Mouse (Mus musculus) adrenal gland, adult 8-10 months (tissue): Measurements from ENCODE around the gene Apol7e. TPM values are rescaled to one million over a fixed set of nuclear protein-coding genes. Genes with fewer than 3 reads are reported as not detected.
A peak's percentile ranks its signal among the peaks of the same experiment; 100 is the strongest.
"Not testable (repeated sequence)": the region's sequence is repeated elsewhere in the genome, so short reads cannot be mapped to it uniquely, and the experiment has no call there.

Experiments
- DNase-seq: peaks from one replicate; pipeline ENCODE4 v3.0.0; 2022
- total RNA-seq, 4 experiments: library from RNA; stranded (reverse); gene quantifications; 2 replicates each; pipeline ENCODE4 v1.2.4; 2022

Apol7e gene
- total RNA-seq: under 1 TPM in 2 of 4 experiments, not detected in 2; 0.16 to 0.22 TPM

DNA sequence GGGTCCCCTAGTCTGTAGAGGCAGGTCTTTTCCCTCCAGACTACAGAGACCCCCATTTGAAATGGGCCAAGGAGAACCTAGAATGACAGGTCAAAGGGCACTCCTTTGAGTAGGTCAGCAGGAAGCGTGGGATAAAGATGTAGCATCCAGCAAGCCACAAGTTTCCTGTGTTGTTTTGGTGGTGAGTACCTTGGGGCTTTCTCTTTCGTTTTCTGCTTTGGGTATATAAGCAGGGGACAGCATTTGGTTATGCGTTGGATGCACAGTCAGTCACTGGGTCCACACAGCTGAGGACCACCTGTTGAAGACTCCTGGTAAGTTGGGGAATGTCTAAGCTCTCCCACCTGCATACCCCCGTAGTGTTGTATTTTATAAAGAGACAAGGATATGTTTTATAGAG, at the start of gene Apol7e:
TSS of gene Apol7e (plus strand) at position 202 of the 400 bp plus-strand sequence.
- DNase-seq: not testable (repeated sequence)

DNA sequence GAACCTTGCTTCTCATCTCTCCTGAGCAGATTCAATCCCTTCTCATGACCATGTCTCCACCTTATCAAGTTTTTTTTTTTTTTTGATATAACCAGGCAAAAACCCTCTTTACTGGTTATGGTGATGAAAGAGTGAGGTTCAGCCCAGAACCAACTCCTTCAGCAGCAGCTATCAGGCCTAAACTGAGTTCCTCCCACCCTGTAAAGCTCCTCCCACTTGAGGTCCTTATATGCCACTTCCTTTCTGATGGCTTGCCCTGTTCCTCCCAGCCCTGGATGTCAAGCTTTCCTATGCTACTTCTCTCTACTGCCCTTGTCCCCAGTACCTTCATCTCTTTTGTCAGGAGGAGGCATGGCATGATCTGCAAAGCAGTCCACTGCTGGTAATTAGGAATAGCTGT, 47.5 kb upstream of the Apol7e start:
- not testable (repeated sequence) for DNase-seq

DNA sequence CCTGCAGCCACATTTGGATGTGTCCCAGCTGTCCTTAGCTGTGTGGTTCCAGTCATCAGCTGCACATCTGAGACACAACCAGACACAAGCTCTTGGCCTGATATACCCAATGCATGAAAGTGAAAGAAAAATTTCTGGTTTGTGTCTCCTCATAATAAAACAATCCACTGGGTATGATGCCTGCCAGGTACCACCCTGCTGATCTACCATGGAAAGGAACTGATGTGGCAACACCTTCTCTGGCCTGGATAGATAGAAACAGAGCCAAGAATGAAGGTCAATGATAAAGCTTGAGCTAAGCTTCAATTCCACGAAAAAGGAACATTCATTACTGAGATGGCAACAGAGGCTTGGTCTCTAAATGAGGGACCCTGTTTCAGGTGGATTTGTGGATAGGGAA, 38.9 kb upstream of the Apol7e start:
- DNase-seq: not testable (repeated sequence)

DNA sequence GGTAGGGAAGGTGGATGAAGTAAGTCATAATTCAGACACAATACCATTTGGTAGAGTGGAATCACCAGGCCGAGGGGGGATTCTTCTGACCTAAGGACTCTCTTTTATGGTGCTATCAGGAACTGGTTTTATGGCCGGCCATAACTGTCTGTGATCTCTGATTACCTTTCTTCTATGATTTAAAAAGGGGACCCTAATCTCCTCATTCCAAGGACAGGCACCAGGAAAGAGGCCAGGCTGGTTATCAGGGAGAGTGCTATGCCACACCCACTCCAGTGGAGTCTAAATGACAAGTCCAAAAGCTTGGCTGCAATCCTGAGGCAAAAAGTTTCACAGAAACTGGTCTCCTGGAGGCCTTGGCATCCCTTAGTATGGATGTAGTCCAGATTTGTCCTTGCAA, 36.8 kb upstream of the Apol7e start:
- DNase-seq: not testable (repeated sequence)

DNA sequence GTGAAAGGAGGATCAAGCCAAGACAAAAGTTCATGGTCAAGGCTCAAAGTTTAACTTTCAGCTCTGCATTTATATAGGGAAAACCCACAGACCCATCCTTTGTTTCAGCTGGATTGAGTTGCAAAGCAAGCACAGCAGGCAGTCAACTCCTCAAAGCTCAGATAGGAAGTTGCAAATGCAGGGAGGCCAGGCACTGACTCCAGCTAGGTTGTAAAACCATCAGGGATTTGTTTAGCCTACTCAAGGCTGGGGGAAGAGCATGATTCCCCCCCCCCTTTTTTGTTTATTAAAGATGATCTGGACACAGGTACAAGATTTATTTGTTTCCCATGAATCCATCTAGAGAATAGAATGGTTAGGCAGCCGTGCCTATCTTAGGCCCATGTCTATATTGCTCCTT, 24.6 kb upstream of the Apol7e start:
- not testable (repeated sequence) for DNase-seq

DNA sequence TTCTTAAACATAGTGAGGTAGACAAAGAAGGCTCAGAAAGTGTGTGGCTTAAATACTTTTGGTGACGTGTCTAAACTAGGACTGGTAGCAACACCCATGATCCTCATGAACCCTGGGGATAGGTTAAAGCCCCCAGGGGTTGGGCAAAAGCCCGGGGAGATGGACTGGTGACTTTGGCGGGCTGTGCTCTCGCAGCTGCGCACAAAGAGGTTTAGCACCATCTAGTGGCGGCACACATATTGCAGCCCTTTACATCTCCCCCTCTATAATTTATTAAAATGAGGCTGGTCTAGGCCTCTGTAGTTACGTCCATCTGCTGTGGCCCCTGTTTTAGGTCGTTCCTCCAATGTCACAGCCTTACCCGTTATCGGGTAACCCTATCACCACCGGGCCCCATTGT, 14.7 kb upstream of the Apol7e start:
- not testable (repeated sequence) for DNase-seq

DNA sequence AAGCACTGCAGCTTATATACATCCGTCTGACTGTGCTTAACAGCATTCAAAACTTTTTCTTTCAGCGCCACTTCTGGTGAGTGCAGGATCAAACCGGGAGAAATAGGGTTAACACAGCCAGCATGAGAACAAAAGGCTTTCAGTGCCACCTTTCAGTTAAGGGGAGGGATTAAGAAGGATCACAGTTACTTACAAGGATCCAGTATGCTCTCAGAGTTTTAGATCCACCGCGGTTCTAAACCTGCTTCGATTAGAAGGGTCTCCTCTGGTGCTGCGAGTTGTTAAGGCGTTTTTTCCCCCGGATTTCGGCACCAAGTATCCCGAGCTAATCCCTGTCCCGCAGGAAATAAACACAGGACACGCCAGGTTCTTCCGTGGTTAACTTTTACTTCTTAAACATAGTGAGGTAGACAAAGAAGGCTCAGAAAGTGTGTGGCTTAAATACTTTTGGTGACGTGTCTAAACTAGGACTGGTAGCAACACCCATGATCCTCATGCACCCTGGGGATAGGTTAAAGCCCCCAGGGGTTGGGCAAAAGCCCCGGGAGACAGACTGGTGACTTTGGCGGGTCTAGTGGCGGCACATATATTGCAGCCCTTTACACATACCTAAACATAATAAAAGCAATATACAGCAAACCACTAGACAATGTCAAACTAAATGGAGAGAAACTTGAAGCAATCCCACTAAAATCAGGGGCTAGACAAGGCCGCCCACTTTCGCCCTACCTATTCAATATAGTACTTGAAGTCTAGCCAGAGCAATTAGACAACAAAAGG, 6.9 kb upstream of the Apol7e start:
- not testable (repeated sequence) for DNase-seq

DNA sequence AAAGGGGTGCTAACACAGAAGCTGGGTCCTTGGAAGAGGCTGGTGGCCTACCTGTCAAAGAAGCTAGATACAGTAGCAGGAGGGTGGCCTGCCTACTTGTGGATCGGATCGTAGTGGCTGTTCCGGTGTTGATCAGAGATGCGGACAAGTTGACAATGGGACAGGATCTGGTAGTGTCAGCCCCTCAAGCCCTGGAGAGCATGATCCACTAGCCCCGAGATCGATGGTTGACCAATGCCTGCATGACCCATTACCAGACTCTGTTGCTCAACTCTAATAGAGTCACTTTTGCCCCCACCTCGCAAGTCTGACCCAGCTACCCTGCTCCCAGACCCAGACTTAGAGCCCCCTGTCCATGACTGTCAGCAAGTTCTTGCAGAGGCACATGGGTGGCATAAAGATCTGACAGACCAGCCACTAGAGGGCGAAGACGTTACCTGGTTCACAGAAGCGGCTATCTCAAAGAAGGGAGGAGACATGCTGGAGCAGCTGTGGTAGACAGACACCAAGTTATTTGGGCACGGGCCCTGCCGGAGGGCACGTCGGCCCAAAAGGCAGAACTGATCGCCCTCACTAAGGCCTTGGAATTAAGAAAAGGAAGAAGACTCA, 3.9 kb upstream of the Apol7e start:
- peak; percentile 14 for DNase-seq

DNA sequence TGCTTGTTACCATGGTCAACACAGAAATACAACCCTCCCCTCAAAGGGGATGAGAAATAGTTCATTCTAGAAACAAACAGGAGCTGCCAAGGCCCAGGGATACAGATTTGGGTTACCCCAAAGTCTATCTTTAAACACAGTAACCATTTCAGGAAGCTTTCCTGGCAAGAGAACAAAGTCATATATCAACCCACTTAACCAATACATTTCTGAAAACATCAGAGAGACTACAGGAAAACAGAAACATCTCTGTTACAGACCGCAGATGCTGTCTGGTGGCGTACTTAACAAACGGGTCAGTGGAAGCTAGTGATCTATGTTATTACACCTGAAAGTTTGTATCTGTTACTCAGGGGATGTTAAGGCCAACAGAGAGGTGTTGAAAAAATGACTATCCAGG, 6.6 kb downstream of the Apol7e start:
- DNase-seq: not testable (repeated sequence)

DNA sequence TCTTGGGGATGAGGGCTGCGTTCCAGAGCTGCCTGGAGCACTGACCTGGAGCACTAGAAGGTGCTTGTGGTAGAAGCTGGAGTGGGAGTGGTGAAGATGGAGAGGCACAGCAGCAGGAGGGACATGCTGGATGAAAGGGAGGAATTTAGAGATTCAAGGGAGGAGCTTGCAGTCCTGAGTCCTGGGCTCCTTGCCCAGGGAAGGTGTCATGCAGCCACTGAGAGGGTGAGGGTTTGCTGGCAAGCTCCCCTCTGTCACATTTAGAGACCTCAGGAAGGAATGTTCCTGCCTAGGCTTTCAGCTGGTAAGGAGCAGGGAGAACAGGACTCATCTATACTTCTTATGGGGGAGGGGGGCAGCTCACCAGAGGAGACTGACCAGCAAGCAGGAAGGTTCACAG, 10.3 kb downstream of the Apol7e start:
- not testable (repeated sequence) for DNase-seq

DNA sequence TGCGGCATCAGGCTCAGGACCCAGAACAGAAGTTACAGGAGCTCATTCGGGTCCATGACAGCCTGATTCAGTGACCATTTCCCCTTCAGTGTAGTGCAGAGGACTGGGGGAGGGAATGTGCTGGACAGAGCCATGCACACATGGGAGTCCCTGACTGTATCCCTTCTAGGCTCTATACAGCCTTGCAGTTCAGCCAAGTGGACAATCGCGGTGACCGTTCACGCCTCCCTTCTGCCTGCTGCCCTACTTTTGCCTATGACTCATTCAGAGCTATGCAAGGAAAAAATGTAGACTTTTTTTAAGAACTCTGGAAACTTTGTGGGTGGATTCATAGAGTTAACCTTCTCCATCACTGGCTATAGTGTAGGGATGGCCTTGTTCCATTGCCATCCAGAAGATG, 19.6 kb downstream of the Apol7e start:
- DNase-seq: not testable (repeated sequence)

DNA sequence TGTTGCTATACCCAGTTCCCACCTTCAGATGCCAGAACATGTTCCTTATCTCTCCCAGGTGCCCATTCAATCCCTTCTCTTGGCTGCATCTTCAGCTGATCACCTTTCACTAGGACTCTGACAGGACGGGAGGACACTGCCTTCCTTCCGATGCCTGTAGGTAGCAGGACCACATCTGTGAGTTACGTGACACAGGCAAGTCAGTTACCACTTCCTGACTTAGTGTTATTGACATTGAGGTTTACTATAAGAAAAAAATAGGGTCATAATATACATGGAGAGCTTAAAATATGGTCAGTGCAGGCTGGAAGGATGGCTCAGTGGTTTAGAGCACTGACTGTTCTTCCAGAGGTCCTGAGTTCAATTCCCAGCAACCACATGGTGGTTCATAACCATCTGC, 22.9 kb downstream of the Apol7e start:
- not testable (repeated sequence) for DNase-seq

DNA sequence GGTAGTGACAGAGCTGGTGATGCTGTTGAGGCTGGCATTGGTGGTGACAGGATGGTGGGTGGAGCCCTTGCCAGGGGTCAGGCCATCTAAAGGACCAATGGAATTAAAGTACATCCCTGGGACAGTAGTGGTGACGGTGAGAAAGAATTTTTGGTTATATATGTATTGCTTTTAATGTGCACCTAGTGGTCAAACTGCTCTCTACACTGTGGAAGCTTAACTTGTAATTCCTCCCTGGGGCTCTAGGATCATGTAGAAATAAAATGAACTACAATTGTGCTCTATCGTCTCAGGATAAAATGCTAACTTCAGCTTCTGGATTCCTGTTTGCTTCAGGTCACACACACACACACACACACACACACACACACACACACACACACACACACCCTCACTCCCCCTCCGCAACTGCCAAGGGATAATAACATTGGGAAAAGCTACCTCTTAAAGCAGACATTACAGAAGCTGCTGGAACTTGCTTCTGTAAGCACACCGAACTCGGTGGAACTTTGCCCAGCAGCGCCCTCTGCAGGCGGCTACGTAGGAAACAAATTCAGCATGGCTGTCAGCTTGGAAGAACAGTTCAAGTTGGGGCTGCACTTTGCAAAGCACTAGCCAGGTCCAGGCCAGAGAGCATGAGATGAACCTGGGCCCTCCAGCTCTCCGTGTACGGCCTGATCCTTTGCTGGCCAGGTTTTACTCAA, 25.7 kb downstream of the Apol7e start:
- DNase-seq: not testable (repeated sequence)

DNA sequence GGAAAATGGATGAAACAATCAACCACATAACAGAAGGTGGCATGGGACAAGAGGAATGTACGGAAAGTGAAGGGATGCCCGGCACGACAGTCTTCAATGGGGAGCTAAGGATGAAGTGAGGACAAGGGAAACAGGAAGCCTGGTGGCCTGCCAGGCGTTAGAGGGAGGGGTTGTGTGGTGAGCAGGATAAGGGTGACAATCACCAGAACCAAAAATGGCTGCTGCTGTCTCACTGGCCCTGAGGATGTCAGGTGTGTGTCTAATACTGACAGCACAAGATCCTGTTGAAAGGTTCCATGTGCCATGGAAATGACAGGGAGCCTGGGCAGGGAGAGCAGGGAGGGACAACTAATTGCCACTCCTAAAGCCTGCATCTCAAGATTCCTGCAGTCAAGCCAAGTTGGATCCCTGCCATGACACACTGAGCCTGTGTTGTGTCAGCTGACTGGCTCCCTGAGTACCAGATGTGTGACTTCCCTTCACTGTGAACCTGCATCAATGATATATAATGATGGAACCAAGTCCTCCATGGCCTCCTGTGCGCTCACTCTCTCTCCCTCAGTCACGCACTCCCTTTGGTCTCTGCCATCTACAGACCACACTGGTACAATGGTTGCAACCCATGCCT, 26.9 kb downstream of the Apol7e start:
- not testable (repeated sequence) for DNase-seq

DNA sequence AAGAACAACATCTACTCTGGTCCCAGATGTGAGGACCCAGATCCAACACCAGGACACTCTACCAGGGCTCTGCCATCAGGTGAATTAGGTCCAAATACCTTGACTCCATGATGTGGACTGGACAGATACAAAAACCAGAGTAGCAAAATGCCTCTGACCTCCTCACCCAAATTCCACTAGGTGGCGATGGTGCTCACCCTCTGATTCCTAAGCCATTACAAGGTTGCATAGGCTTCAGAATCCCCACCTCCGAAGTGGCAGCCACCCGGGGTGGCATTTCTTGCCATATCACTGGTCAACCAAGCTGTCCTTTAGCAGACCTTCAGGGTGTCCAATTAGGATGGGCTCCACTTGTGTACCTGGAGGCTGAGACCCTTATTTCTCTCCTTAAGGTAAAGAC, 28.5 kb downstream of the Apol7e start:
- DNase-seq: not testable (repeated sequence)

DNA sequence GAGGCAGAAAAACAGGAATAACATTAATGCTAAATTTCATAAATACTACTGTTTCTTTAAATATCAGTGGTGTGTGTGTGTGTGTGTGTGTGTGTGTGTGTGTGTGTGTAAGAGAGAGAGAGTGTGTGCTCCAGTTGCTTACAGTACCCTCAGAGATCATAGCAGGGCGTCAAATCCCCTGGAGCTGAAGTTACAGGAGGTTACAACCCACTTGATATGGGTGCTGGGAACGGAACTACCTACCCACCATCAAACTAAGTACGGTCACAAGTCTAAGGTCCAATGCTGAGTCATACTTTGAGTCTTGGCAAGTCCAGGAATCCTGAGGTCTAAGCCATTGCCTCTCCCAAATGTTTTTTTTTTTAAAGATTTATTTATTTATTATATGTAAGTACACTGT, 29.1 kb downstream of the Apol7e start:
- not testable (repeated sequence) for DNase-seq

DNA sequence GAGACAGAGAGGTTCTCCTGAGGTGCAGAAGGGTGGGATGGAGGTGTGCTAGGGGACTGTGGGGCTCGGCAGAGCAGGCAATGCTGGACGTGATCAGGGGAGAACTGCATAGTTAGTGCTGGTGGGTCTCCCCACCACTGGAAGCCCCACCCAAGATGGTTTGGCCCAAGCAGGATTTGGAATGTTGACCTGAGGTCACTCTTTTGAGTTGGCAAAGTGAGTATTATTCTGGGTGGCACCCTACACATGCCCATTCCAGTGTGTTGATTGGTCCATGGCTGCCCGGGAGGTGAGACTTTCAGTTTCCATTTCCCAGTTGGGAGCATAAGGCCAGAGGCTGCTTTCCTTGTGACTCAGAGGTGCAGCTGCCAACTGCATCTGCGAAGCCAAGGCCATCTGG, 30.1 kb downstream of the Apol7e start, which contains the start of gene Apol9b:
TSS of gene Apol9b (plus strand) at position 301 of the 400 bp plus-strand sequence.
- not testable (repeated sequence) for DNase-seq

DNA sequence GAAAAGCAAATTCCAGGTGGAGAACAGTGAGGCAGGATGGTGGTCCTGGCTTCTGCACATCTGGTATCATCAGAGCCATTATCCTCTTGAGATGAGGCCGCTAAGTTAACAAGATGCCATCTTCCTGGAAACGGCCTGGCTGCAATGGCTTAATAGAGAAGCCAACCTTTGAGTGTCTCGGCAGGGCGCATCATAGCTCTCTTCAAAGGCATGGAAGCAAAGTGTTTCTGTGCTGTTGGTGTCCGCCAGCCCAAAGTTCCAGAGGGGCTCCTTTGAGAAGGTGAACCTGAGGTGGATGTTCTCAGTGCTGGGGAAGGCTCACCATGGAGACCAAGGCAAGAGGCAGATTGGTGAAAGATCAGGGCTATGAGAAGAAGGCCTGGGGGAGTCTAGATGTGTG, 32.9 kb downstream of the Apol7e start:
- no peak for DNase-seq

DNA sequence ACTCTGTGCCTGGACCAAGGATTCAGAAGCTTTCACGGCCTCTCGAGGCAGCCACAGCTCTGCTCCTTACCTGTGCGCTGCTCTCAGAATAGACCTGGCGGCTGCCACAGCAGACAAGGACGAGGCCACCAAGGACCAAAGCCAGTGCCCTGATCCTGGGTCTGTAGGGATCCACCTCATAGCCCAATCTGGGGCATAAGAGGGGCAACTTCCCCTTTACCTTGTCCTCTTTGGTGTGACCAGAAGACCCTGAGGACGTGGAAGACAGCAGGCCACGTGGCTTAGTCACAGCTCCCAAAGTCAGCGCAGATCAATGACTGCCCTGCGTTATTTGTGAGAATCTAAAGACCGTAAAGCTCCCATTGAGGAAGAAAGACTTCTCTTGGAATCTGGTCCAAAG, 34.2 kb downstream of the Apol7e start:
- not testable (repeated sequence) for DNase-seq

DNA sequence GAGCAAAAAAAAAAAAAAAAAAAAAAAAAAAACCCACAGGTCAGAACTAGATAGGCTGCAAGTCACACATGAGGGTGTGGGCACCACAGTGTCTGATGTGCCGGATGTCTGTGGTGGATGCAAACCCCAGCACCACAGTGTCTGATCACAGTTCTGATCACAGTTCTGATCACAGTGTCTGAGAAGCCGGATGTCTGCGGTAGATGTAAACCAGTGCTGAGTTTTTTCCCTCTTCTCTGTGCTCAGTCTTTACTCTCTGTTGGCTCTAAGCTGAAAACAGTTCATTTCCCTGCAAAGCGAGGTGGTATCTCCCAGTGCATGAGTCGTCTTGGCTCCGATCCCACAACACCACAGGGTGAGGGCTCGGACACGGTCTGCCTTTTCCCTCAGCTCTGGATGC, 34.7 kb downstream of the Apol7e start:
- DNase-seq: not testable (repeated sequence)

DNA sequence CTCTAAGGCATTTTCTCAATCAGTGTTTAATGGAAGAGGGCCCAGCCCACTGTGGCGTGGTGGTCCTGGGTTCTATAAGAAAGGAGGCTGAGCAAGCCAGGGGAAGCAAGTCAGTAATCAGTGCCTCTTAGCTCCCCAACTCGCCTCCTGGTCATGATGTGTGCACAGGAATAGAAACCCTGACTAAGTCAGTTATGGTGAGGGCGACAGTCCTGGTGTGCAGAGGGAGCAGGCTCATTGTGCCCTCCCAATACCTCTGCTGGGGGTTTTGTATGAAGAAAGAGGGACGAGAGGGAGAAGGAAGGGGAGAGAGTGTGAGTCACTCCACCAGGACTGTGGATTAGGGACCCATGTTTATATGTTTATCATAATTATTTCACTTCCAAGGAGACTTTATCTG, 35.2 kb downstream of the Apol7e start:
- not testable (repeated sequence) for DNase-seq

DNA sequence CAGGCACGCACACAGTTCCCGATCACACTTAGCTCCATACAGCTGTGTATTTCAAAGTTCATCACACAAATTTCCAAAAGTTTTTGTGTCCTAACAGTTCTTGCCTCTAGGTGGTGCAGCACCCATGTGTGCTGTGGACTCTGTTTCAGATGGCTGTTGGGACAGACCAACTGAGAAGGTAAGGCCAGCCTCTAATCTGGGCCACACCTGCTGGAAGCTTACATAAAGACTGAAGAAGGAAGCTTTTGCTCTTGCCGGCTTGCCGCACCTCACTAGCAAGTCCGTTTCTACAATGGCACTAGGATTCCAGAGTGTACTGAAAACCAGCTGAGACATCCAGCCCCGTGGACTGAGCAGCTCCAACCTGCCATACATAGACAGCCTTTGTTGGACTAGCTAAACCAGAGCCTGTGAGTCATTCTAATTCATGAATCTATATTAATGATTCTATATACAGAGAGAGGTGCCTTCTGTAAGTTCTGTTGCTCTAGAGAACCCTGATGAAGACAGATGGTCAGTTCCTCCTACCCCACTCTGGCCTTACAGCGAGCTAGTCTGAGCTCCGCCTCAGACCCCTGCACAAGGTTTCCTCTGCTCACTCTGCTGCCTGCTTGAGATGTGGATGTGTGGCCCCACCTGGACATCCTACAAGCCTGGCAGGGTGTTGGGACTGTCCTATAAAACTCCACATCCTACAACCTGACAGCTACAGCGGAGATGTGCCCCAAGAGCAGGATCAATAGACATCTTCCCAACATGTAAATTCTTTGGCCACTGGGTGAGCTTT, 42.0 kb downstream of the Apol7e start:
- DNase-seq: no peak
